Mouse (Mus musculus) neural tube, embryonic 11.5 days (tissue): ENCODE data around the gene Frmpd1. TPM values are rescaled to one million over a fixed set of nuclear protein-coding genes. Genes with fewer than 3 reads are reported as not detected.
A peak's percentile ranks its signal among the peaks of the same experiment; 100 is the strongest.

ENCODE experiments used
- ATAC-seq: fragments of 200-750 bp; cut with Nextera tagmentation; 2 replicates; pipeline ENCODE4 v1.8.0; 2017; ENCODE audit warnings: moderate number of reproducible peaks, mild to moderate bottlenecking, moderate TSS enrichment, moderate library complexity; ENCODE audit not compliant: insufficient read depth, low FRiP score, low TSS enrichment
- DNase-seq: peaks from one replicate; pipeline ENCODE4 v3.0.0-alpha.2; 2015; ENCODE audit warnings: low spot score
- H3K27ac ChIP-seq: fragments of 300-500 bp; sonication (generic); 2 replicates; pipeline ENCODE4 v1.5.1; 2014; ENCODE audit warnings: low read depth, mild to moderate bottlenecking, low read length
- H3K27me3 ChIP-seq: fragments of 300-500 bp; sonication (generic); 2 replicates; pipeline ENCODE4 v1.6.1; 2014; ENCODE audit warnings: mild to moderate bottlenecking, low read length, mixed read lengths; ENCODE audit not compliant: control insufficient read depth, insufficient read depth
- H3K36me3 ChIP-seq: fragments of 300-500 bp; sonication (generic); 2 replicates; pipeline ENCODE4 v1.6.1; 2014; ENCODE audit warnings: mild to moderate bottlenecking, low read length, moderate library complexity, mixed read lengths; ENCODE audit not compliant: control insufficient read depth, insufficient read depth
- H3K4me1 ChIP-seq: fragments of 300-500 bp; sonication (generic); 2 replicates; pipeline ENCODE4 v1.6.1; 2014; ENCODE audit warnings: low read length, mixed read lengths; ENCODE audit not compliant: control insufficient read depth, insufficient read depth
- H3K4me2 ChIP-seq: fragments of 300-500 bp; sonication (generic); 2 replicates; pipeline ENCODE4 v1.6.1; 2014; ENCODE audit warnings: low read depth, mild to moderate bottlenecking, moderate library complexity
- H3K4me3 ChIP-seq: fragments of 300-500 bp; sonication (generic); 2 replicates; pipeline ENCODE4 v1.5.1; 2014; ENCODE audit warnings: low read depth, low read length
- H3K9ac ChIP-seq: fragments of 300-500 bp; sonication (generic); 2 replicates; pipeline ENCODE4 v1.6.1; 2014; ENCODE audit warnings: mild to moderate bottlenecking, low read length
- H3K9me3 ChIP-seq: fragments of 300-500 bp; sonication (generic); 2 replicates; pipeline ENCODE4 v1.6.1; 2016; ENCODE audit warnings: low read length; ENCODE audit not compliant: control insufficient read depth
- WGBS: fragments of 180-500 bp; shearing (Covaris S2); extraction: QIAGEN DNeasy Blood & Tissue Kit; methylation state at CpG from one replicate; pipeline ENCODE4 v1.1.7; 2014; 5-methylcytosine and 5-hydroxymethylcytosine counted together
- polyA plus RNA-seq: library from polyadenylated mRNA; unstranded; fragments of >200 nt; fragmentation: Nextera tagmentation; extraction: Ambion mirVana; gene quantifications from 2 replicates; pipeline ENCODE4 v1.2.1, GENCODE M21; 2014

Gene Frmpd1
- polyA plus RNA-seq, 1 experiment from 2014 or later = 3.4 TPM

GRCm38 (mm10) chr4:45286318-45286717 lies 101.6 kb downstream of the Frmpd1 start:
- Histone ChIP-seq H3K9me3 (no peaks in the 10 kb centered on the region), H3K27me3 (no peaks in the 10 kb centered on the region), H3K4me3 (no peak overlapping the region), H3K4me2 (no peak overlapping the region), H3K36me3 (no peaks in the 10 kb centered on the region), H3K9ac (no peak overlapping the region), H3K4me1 (no peaks in the 10 kb centered on the region), H3K27ac (no peak overlapping the region)
- no peak for ATAC-seq
- 58% methylated on average over 3 of the region's 3 CpGs for WGBS
- no peak for DNase-seq

- Histone ChIP-seq H3K27ac (no peak overlapping the region), H3K9me3 (no peaks in the 10 kb centered on the region), H3K4me3 (no peak overlapping the region), H3K9ac (no peak overlapping the region), H3K4me2 (no peak overlapping the region), H3K36me3 (no peaks in the 10 kb centered on the region), H3K27me3 (no peaks in the 10 kb centered on the region), H3K4me1 (no peaks in the 10 kb centered on the region)
- no peak for ATAC-seq
- no peak for DNase-seq
- WGBS = 79% methylated on average over 5 of the region's 5 CpGs
Observed at GRCm38 (mm10) chr4:45287906-45288305, 103.2 kb downstream of the Frmpd1 start.

- DNase-seq (peak; percentile 69), ATAC-seq (peak; percentile 58; the same call in 1 of the 2 replicates)
- Histone ChIP-seq H3K4me1 (no peaks in the 10 kb centered on the region), H3K36me3 (no peaks in the 10 kb centered on the region), H3K4me3 (peak within 1 kb of the TSS; percentile 85), H3K9me3 (no peaks in the 10 kb centered on the region), H3K9ac (peak within 1 kb of the TSS; percentile 72), H3K27ac (no peak within 1 kb of the TSS), H3K4me2 (peak within 1 kb of the TSS; percentile 69), H3K27me3 (no peaks in the 10 kb centered on the region)
- WGBS = 23% methylated on average over 27 of the region's 27 CpGs
Observed at GRCm38 (mm10) chr4:45296662-45297564, 112.2 kb downstream of the Frmpd1 start, which contains the start of gene Trmt10b. Gene Trmt10b (plus strand): TSS chr4:45297127.

GRCm38 (mm10) chr4:45305536-45305935 lies 120.9 kb downstream of the Frmpd1 start:
- Histone ChIP-seq H3K4me3 (no peak overlapping the region), H3K4me1 (no peaks in the 10 kb centered on the region), H3K9me3 (no peaks in the 10 kb centered on the region), H3K36me3 (0 out of 2 replicates have a peak, but pooled peaks cover 4% of the 10 kb centered on the region), H3K27me3 (no peaks in the 10 kb centered on the region), H3K9ac (no peak overlapping the region), H3K4me2 (no peak overlapping the region), H3K27ac (no peak overlapping the region)
- 96% methylated on average over 14 of the region's 14 CpGs for WGBS
- no peak for ATAC-seq
- no peak for DNase-seq

- no peaks in the 10 kb centered on the region for H3K27me3 ChIP-seq
- DNase-seq = peak; percentile 18
- no peak overlapping the region for H3K27ac ChIP-seq
- H3K36me3 ChIP-seq = 0 out of 2 replicates have a peak, but pooled peaks cover 4% of the 10 kb centered on the region
- 39% methylated on average over 11 of the region's 11 CpGs for WGBS
- no peak overlapping the region for H3K4me3 ChIP-seq
- ATAC-seq = no peak
- no peaks in the 10 kb centered on the region for H3K4me1 ChIP-seq
- no peak overlapping the region for H3K4me2 ChIP-seq
- H3K9me3 ChIP-seq = no peaks in the 10 kb centered on the region
- H3K9ac ChIP-seq = no peak overlapping the region
Observed at GRCm38 (mm10) chr4:45308046-45308445, 123.4 kb downstream of the Frmpd1 start.

- no peak for ATAC-seq
- 0 out of 2 replicates have a peak, but pooled peaks cover 4% of the 10 kb centered on the region for H3K36me3 ChIP-seq
- no peaks in the 10 kb centered on the region for H3K4me1 ChIP-seq
- DNase-seq = no peak
- no peak overlapping the region for H3K4me3 ChIP-seq
- WGBS = 89% methylated on average over 6 of the region's 6 CpGs
- no peak overlapping the region for H3K4me2 ChIP-seq
- H3K27ac ChIP-seq = no peak overlapping the region
- no peak overlapping the region for H3K9ac ChIP-seq
- no peaks in the 10 kb centered on the region for H3K27me3 ChIP-seq
- no peaks in the 10 kb centered on the region for H3K9me3 ChIP-seq
Observed at GRCm38 (mm10) chr4:45308606-45309005, 123.9 kb downstream of the Frmpd1 start.

GRCm38 (mm10) chr4:45311056-45311455 lies 126.4 kb downstream of the Frmpd1 start:
- Histone ChIP-seq H3K36me3 (no peaks in the 10 kb centered on the region), H3K4me2 (no peak overlapping the region), H3K9ac (no peak overlapping the region), H3K27ac (no peak overlapping the region), H3K27me3 (no peaks in the 10 kb centered on the region), H3K4me1 (no peaks in the 10 kb centered on the region), H3K9me3 (no peaks in the 10 kb centered on the region), H3K4me3 (no peak overlapping the region)
- no peak for ATAC-seq
- WGBS = 94% methylated on average over 2 of the region's 2 CpGs
- DNase-seq = no peak

- H3K36me3 ChIP-seq = no peaks in the 10 kb centered on the region
- no peaks in the 10 kb centered on the region for H3K27me3 ChIP-seq
- peak overlapping the region; percentile 90 for H3K9ac ChIP-seq
- H3K4me3 ChIP-seq = peak overlapping the region; percentile 97
- peak; percentile 85 for DNase-seq
- H3K4me1 ChIP-seq = no peaks in the 10 kb centered on the region
- H3K27ac ChIP-seq = peak overlapping the region; percentile 81
- WGBS = under 1% methylated on average over 56 of the region's 56 CpGs
- H3K4me2 ChIP-seq = peak overlapping the region; percentile 81
- peak; percentile 74 for ATAC-seq
- no peaks in the 10 kb centered on the region for H3K9me3 ChIP-seq
Observed at GRCm38 (mm10) chr4:45320159-45320816, 135.6 kb downstream of the Frmpd1 start.
